Mouse (Mus musculus): ENCODE measurements around the gene Tbk1. TPM values are rescaled to one million over a fixed set of nuclear protein-coding genes. Genes with fewer than 3 reads are reported as not detected.

The Tbk1 gene
- polyA plus RNA-seq, 1 experiment from 2014 or later, result 14.4 TPM

GRCm38 (mm10) chr10:121507755-121508544 is 78.6 kb downstream of the Tbk1 start:
- no peak overlapping the region for H3K9ac ChIP-seq (replicated peaks)
- TF ChIP-seq EP300 (IDR thresholded peaks at IDR 0.05; ENCODE audit: low read depth), result no peak
- peak; percentile 29; the same call in 1 of the 2 replicates for TF ChIP-seq CTCF (IDR thresholded peaks at IDR 0.05; ENCODE audit: low read depth)
- DNase-seq (peak; percentile 12), ATAC-seq (no peak)
- H3K27me3 ChIP-seq (ENCODE audit: insufficient read depth, low read length), result no peaks in the 10 kb centered on the region
- H3K4me1 ChIP-seq (ENCODE audit: insufficient read depth), result peaks cover 36% of the 10 kb centered on the region
- no peak overlapping the region for H3K4me2 ChIP-seq (ENCODE audit: low read depth, low read length)
- no peak overlapping the region for H3K27ac ChIP-seq (ENCODE audit: low read depth)
- 82% methylated on average over 16 of the region's 16 CpGs for WGBS (ENCODE audit: insufficient replicate concordance)
- no peaks in the 10 kb centered on the region for H3K9me3 ChIP-seq (ENCODE audit: low read length)
- H3K4me3 ChIP-seq (ENCODE audit: low read depth, low read length), result no peak overlapping the region
- no peaks in the 10 kb centered on the region for H3K36me3 ChIP-seq (replicated peaks; ENCODE audit: insufficient read depth, low read length)

GRCm38 (mm10) chr10:121506731-121507583 is 79.6 kb downstream of the Tbk1 start:
- Histone ChIP-seq H3K9me3 (ENCODE audit: low read length) (no peaks in the 10 kb centered on the region), H3K27ac (ENCODE audit: low read depth) (peak overlapping the region; percentile 78), H3K9ac (replicated peaks) (no peak overlapping the region; the same call in 1 of the 2 replicates)

GRCm38 (mm10) chr10:121505929-121506328 is 80.7 kb downstream of the Tbk1 start:
- H3K4me1 ChIP-seq (ENCODE audit: insufficient read depth), result peaks cover 43% of the 10 kb centered on the region

More at GRCm38 (mm10) chr10:121506731-121507583, 79.6 kb downstream of the Tbk1 start:
- WGBS (ENCODE audit: insufficient replicate concordance), result 38% methylated on average over 29 of the region's 29 CpGs
- H3K4me1 ChIP-seq (ENCODE audit: insufficient read depth), result peaks cover 36% of the 10 kb centered on the region
- no peak overlapping the region for H3K4me3 ChIP-seq (ENCODE audit: low read depth, low read length)
- no peaks in the 10 kb centered on the region for H3K36me3 ChIP-seq (replicated peaks; ENCODE audit: insufficient read depth, low read length)
- peak; percentile 59 for ATAC-seq
- TF ChIP-seq EP300 (IDR thresholded peaks at IDR 0.05; ENCODE audit: low read depth) (no peak), CTCF (IDR thresholded peaks at IDR 0.05; ENCODE audit: low read depth) (no peak)
- no peaks in the 10 kb centered on the region for H3K27me3 ChIP-seq (ENCODE audit: insufficient read depth, low read length)
- DNase-seq, result peak; percentile 87
- no peak overlapping the region for H3K4me2 ChIP-seq (ENCODE audit: low read depth, low read length)

GRCm38 (mm10) chr10:121504973-121505911 is 81.3 kb downstream of the Tbk1 start:
- WGBS (ENCODE audit: insufficient replicate concordance), result 24% methylated on average over 34 of the region's 35 CpGs
- peak; percentile 74 for ATAC-seq
- no peaks in the 10 kb centered on the region for H3K27me3 ChIP-seq (ENCODE audit: insufficient read depth, low read length)
- H3K9ac ChIP-seq (replicated peaks), result peak overlapping the region; percentile 67
- DNase-seq, result peak; percentile 74
- no peak for TF ChIP-seq EP300 (IDR thresholded peaks at IDR 0.05; ENCODE audit: low read depth)
- H3K4me2 ChIP-seq (ENCODE audit: low read depth, low read length), result peak overlapping the region; percentile 81
- peak overlapping the region; percentile 78 for H3K27ac ChIP-seq (ENCODE audit: low read depth)
- peak overlapping the region; percentile 53 for H3K4me3 ChIP-seq (ENCODE audit: low read depth, low read length)
- H3K9me3 ChIP-seq (ENCODE audit: low read length), result no peaks in the 10 kb centered on the region
- no peaks in the 10 kb centered on the region for H3K36me3 ChIP-seq (replicated peaks; ENCODE audit: insufficient read depth, low read length)
- peaks cover 45% of the 10 kb centered on the region for H3K4me1 ChIP-seq (ENCODE audit: insufficient read depth)

More at GRCm38 (mm10) chr10:121505929-121506328, 80.7 kb downstream of the Tbk1 start:
- H3K4me2 ChIP-seq (ENCODE audit: low read depth, low read length), result peak overlapping the region; percentile 81
- no peak for TF ChIP-seq CTCF (IDR thresholded peaks at IDR 0.05; ENCODE audit: low read depth)
- no peak for TF ChIP-seq EP300 (IDR thresholded peaks at IDR 0.05; ENCODE audit: low read depth)
- H3K27ac ChIP-seq (ENCODE audit: low read depth), result peak overlapping the region; percentile 78
- DNase-seq (no peak), ATAC-seq (no peak)
- WGBS (ENCODE audit: insufficient replicate concordance), result 54% methylated on average over 7 of the region's 7 CpGs
- H3K4me3 ChIP-seq (ENCODE audit: low read depth, low read length), result peak overlapping the region; percentile 53; the same call in 1 of the 2 replicates
- H3K27me3 ChIP-seq (ENCODE audit: insufficient read depth, low read length), result no peaks in the 10 kb centered on the region
- H3K9me3 ChIP-seq (ENCODE audit: low read length), result no peaks in the 10 kb centered on the region
- H3K36me3 ChIP-seq (replicated peaks; ENCODE audit: insufficient read depth, low read length), result no peaks in the 10 kb centered on the region
- no peak overlapping the region; the same call in 1 of the 2 replicates for H3K9ac ChIP-seq (replicated peaks)

GRCm38 (mm10) chr10:121501160-121501559 is 85.4 kb downstream of the Tbk1 start:
- H3K9me3 ChIP-seq (ENCODE audit: low read length), result no peaks in the 10 kb centered on the region
- H3K4me3 ChIP-seq (ENCODE audit: low read depth, low read length), result no peak overlapping the region
- no peak overlapping the region for H3K9ac ChIP-seq (replicated peaks)
- TF ChIP-seq EP300 (IDR thresholded peaks at IDR 0.05; ENCODE audit: low read depth) (peak; percentile 46; the same call in 1 of the 2 replicates), CTCF (IDR thresholded peaks at IDR 0.05; ENCODE audit: low read depth) (no peak)
- ATAC-seq (no peak), DNase-seq (no peak)
- H3K4me2 ChIP-seq (ENCODE audit: low read depth, low read length), result no peak overlapping the region
- WGBS (ENCODE audit: insufficient replicate concordance), result 45% methylated on average over 5 of the region's 5 CpGs
- H3K4me1 ChIP-seq (ENCODE audit: insufficient read depth), result peaks cover 40% of the 10 kb centered on the region
- no peaks in the 10 kb centered on the region for H3K36me3 ChIP-seq (replicated peaks; ENCODE audit: insufficient read depth, low read length)
- no peaks in the 10 kb centered on the region for H3K27me3 ChIP-seq (ENCODE audit: insufficient read depth, low read length)
- peak overlapping the region; percentile 34; the same call in 1 of the 2 replicates for H3K27ac ChIP-seq (ENCODE audit: low read depth)

All from liver, postnatal 0 days (tissue).